22 mouse cellular contexts compared by ENCODE assay signal in the genomic region with DNA sequence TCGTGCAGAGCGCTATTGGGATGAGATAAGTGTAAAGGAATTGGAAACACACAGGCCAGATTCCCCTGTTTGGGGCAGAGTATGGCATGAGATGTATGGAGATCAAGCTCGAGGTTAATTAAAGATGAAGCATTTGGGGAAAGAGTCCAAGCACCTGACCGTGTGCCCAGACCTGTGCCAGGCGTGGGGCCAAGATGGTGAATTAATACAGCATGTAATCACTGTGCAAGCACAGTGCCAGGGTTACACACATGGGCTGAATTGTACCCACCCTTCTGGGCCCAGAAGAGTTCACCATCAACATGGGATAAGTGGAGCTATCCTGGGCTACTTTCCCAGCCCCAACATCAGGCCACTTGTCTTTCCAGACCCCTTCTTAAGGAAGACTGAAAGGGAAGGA.
A peak's percentile ranks its signal among the peaks of the same experiment; 100 is the strongest.
DNase-seq lines count a peak whose midpoint lies in the region; ATAC-seq and TF ChIP-seq lines count a peak whose summit lies in the region.
"Had no signal": no experiment of that assay in that cellular context is flagged by ENCODE, and none has a peak within 500 bp of the region (broad histone marks: within the 10 kb centered on the region; RNA-seq: fewer than 3 reads in every experiment).

No protein-coding gene starts in this region.

- H3K36me3 ChIP-seq in forebrain, embryonic 16.5 days (ENCODE audit: control insufficient read depth, insufficient read depth) = no peaks in the 10 kb centered on the region
- H3K36me3 ChIP-seq in forebrain, embryonic 13.5 days (ENCODE audit: poor library complexity, severe bottlenecking) = no peaks in the 10 kb centered on the region
- no peaks in the 10 kb centered on the region for H3K36me3 ChIP-seq in hindbrain, postnatal 0 days (ENCODE audit: insufficient read depth, low read length)
- no peaks in the 10 kb centered on the region for H3K36me3 ChIP-seq in hindbrain, embryonic 12.5 days
- no peaks in the 10 kb centered on the region for H3K36me3 ChIP-seq in midbrain, embryonic 16.5 days (ENCODE audit: control insufficient read depth, insufficient read depth, low read length)
- no peaks in the 10 kb centered on the region; the same call in 1 of the 2 replicates for H3K36me3 ChIP-seq in midbrain, embryonic 11.5 days (ENCODE audit: control insufficient read depth, insufficient read depth, low read length)
- H3K36me3 ChIP-seq: embryonic facial prominence, embryonic 12.5 days had no signal

- H3K4me2 ChIP-seq in forebrain, embryonic 16.5 days (ENCODE audit: low read length) = no peak overlapping the region
- no peak overlapping the region for H3K4me2 ChIP-seq in forebrain, embryonic 13.5 days
- H3K4me2 ChIP-seq in hindbrain, postnatal 0 days (ENCODE audit: low read depth, low read length) = no peak overlapping the region
- no peak overlapping the region for H3K4me2 ChIP-seq in hindbrain, embryonic 12.5 days (replicated peaks)
- no peak overlapping the region for H3K4me2 ChIP-seq in midbrain, embryonic 16.5 days (ENCODE audit: low read length)
- H3K4me2 ChIP-seq in midbrain, embryonic 11.5 days = no peak overlapping the region
- H3K4me2 ChIP-seq: embryonic facial prominence, embryonic 12.5 days; heart, embryonic 11.5 days; liver, embryonic 11.5 days had no signal

- no peak for TF ChIP-seq CTCF in hindbrain, postnatal 0 days (IDR thresholded peaks at IDR 0.05; ENCODE audit: low read depth)

- H3K27me3 ChIP-seq in forebrain, embryonic 16.5 days (replicated peaks; ENCODE audit: control insufficient read depth, insufficient read depth, low read length) = no peaks in the 10 kb centered on the region
- no peaks in the 10 kb centered on the region for H3K27me3 ChIP-seq in forebrain, embryonic 13.5 days
- no peaks in the 10 kb centered on the region for H3K27me3 ChIP-seq in hindbrain, postnatal 0 days (ENCODE audit: insufficient read depth, low read length)
- H3K27me3 ChIP-seq in hindbrain, embryonic 12.5 days = no peaks in the 10 kb centered on the region
- H3K27me3 ChIP-seq in midbrain, embryonic 16.5 days (ENCODE audit: control insufficient read depth, insufficient read depth, low read depth, low read length) = no peaks in the 10 kb centered on the region
- H3K27me3 ChIP-seq in midbrain, embryonic 11.5 days (ENCODE audit: control insufficient read depth, insufficient read depth, low read length) = no peaks in the 10 kb centered on the region
- H3K27me3 ChIP-seq: embryonic facial prominence, embryonic 12.5 days had no signal

- H3K9me3 ChIP-seq in forebrain, embryonic 16.5 days (ENCODE audit: control insufficient read depth, low read length) = no peaks in the 10 kb centered on the region
- no peaks in the 10 kb centered on the region for H3K9me3 ChIP-seq in forebrain, embryonic 13.5 days (replicated peaks)
- H3K9me3 ChIP-seq in hindbrain, postnatal 0 days (ENCODE audit: low read length) = no peaks in the 10 kb centered on the region
- H3K9me3 ChIP-seq in hindbrain, embryonic 12.5 days (replicated peaks) = no peaks in the 10 kb centered on the region
- H3K9me3 ChIP-seq in midbrain, embryonic 16.5 days (replicated peaks; ENCODE audit: control insufficient read depth, low read length, poor library complexity, severe bottlenecking) = no peaks in the 10 kb centered on the region
- no peaks in the 10 kb centered on the region for H3K9me3 ChIP-seq in midbrain, embryonic 11.5 days (ENCODE audit: control insufficient read depth, low read length)
- H3K9me3 ChIP-seq: embryonic facial prominence, embryonic 12.5 days had no signal

- H3K9ac ChIP-seq in forebrain, embryonic 16.5 days (replicated peaks; ENCODE audit: low read depth, low read length) = no peak overlapping the region
- no peak overlapping the region for H3K9ac ChIP-seq in forebrain, embryonic 13.5 days
- H3K9ac ChIP-seq in hindbrain, postnatal 0 days (replicated peaks; ENCODE audit: low read length) = no peak overlapping the region
- no peak overlapping the region for H3K9ac ChIP-seq in hindbrain, embryonic 12.5 days
- H3K9ac ChIP-seq in midbrain, embryonic 16.5 days (ENCODE audit: low read depth, low read length) = no peak overlapping the region
- no peak overlapping the region for H3K9ac ChIP-seq in midbrain, embryonic 11.5 days (ENCODE audit: low read length)
- H3K9ac ChIP-seq: embryonic facial prominence, embryonic 12.5 days; liver, postnatal 0 days had no signal

- 67% methylated on average over 5 of the region's 5 CpGs for WGBS in forebrain, embryonic 16.5 days
- WGBS in forebrain, embryonic 13.5 days = 76% methylated on average over 5 of the region's 5 CpGs
- WGBS in hindbrain, postnatal 0 days = 62% methylated on average over 5 of the region's 5 CpGs
- WGBS in hindbrain, embryonic 12.5 days = 90% methylated on average over 5 of the region's 5 CpGs
- WGBS in midbrain, embryonic 16.5 days = 83% methylated on average over 5 of the region's 5 CpGs
- WGBS in midbrain, embryonic 11.5 days = 91% methylated on average over 5 of the region's 5 CpGs

- peak; percentile 21 for DNase-seq in hindbrain, postnatal 0 days (ENCODE audit: low spot score)
- DNase-seq in midbrain, embryonic 11.5 days (ENCODE audit: low spot score, missing footprints) = no peak
- DNase-seq: adrenal gland, postnatal 14 days; cerebellum, adult 8-10 months; gastrocnemius, postnatal 10 days; heart, postnatal 10 days; layer of hippocampus, adult 9-11 months; liver, postnatal 0 days; midbrain, embryonic 14.5 days had no signal

- no peak overlapping the region for H3K27ac ChIP-seq in forebrain, embryonic 16.5 days (ENCODE audit: low read length)
- H3K27ac ChIP-seq in forebrain, embryonic 13.5 days = no peak overlapping the region
- H3K27ac ChIP-seq in hindbrain, postnatal 0 days = no peak overlapping the region
- H3K27ac ChIP-seq in hindbrain, embryonic 12.5 days = no peak overlapping the region
- no peak overlapping the region for H3K27ac ChIP-seq in midbrain, embryonic 16.5 days (ENCODE audit: low read length)
- H3K27ac ChIP-seq in midbrain, embryonic 11.5 days (ENCODE audit: low read depth, low read length) = no peak overlapping the region
- H3K27ac ChIP-seq: embryonic facial prominence, embryonic 12.5 days; kidney, postnatal 0 days; left cerebral cortex, adult 2 months had no signal

- no peaks in the 10 kb centered on the region for H3K4me1 ChIP-seq in forebrain, embryonic 16.5 days (replicated peaks; ENCODE audit: control insufficient read depth, insufficient read depth, low read length)
- no peaks in the 10 kb centered on the region for H3K4me1 ChIP-seq in forebrain, embryonic 13.5 days
- no peaks in the 10 kb centered on the region for H3K4me1 ChIP-seq in hindbrain, postnatal 0 days (ENCODE audit: insufficient read depth, low read length)
- no peaks in the 10 kb centered on the region for H3K4me1 ChIP-seq in hindbrain, embryonic 12.5 days
- no peaks in the 10 kb centered on the region for H3K4me1 ChIP-seq in midbrain, embryonic 16.5 days (ENCODE audit: control insufficient read depth, insufficient read depth, low read length)
- H3K4me1 ChIP-seq in midbrain, embryonic 11.5 days (ENCODE audit: control insufficient read depth, insufficient read depth, low read length) = no peaks in the 10 kb centered on the region
- H3K4me1 ChIP-seq: embryonic facial prominence, embryonic 12.5 days had no signal

- no peak overlapping the region for H3K4me3 ChIP-seq in forebrain, embryonic 16.5 days (replicated peaks; ENCODE audit: low read length)
- H3K4me3 ChIP-seq in forebrain, embryonic 13.5 days = no peak overlapping the region
- H3K4me3 ChIP-seq in hindbrain, postnatal 0 days (ENCODE audit: low read length) = no peak overlapping the region
- H3K4me3 ChIP-seq in hindbrain, embryonic 12.5 days = no peak overlapping the region
- H3K4me3 ChIP-seq in midbrain, embryonic 16.5 days (ENCODE audit: low read depth, low read length) = no peak overlapping the region
- no peak overlapping the region for H3K4me3 ChIP-seq in midbrain, embryonic 11.5 days (ENCODE audit: low read depth, low read length)
- H3K4me3 ChIP-seq: embryonic facial prominence, embryonic 12.5 days; left cerebral cortex, adult 2 months had no signal

- 0 out of 2 replicates have a peak, but pooled peaks have one; percentile 31 for ATAC-seq in forebrain, embryonic 16.5 days
- ATAC-seq in forebrain, embryonic 13.5 days = no peak
- 0 out of 2 replicates have a peak, but pooled peaks have one; percentile 21 for ATAC-seq in hindbrain, postnatal 0 days
- no peak for ATAC-seq in hindbrain, embryonic 12.5 days (ENCODE audit: low FRiP score)
- peak; percentile 55 for ATAC-seq in midbrain, embryonic 16.5 days
- no peak for ATAC-seq in midbrain, embryonic 11.5 days (ENCODE audit: low FRiP score)
- no peak for ATAC-seq in frontal cortex, adult (ENCODE audit: low TSS enrichment)
- ATAC-seq: activated CD4-positive, CD25-positive, alpha-beta regulatory T cell, adult 4 months; intestine, embryonic 16.5 days; liver, postnatal 0 days; lung, postnatal 0 days had no signal

Comparison
In these comparisons a context has a peak if more than half of its experiments do, and no peak if none do; other contexts are left out.
1. ATAC-seq: peak in forebrain, embryonic 16.5 days (single experiment), hindbrain, postnatal 0 days (single experiment) and midbrain, embryonic 16.5 days (single experiment); none in forebrain, embryonic 13.5 days (single experiment), hindbrain, embryonic 12.5 days (single experiment), midbrain, embryonic 11.5 days (single experiment) and frontal cortex, adult (single experiment).